Mouse (Mus musculus): ENCODE measurements around the gene Nrp1. TPM values are rescaled to one million over a fixed set of nuclear protein-coding genes. Genes with fewer than 3 reads are reported as not detected.

The Nrp1 gene
- polyA plus RNA-seq, 1 experiment from 2014 or later = 153 TPM

DNA sequence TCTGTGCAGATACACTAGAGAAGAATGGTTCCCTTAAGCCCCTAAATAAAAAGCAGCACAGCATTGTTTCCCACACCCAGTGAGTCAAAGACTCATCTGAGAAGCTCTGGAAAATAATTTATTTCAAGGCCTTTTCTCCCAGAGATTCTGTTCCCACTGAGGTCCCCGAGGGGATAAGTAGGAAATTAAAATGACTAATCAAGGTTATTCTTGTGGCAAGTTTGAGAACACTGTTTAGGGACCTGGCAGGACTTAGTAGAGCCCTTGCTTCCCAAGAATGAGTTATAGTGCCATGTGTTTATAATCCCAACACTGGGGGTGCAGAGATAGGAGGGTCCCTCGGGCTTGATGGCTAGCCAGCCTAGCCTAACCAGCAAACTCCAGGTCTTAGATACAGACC is 127.6 kb downstream of the Nrp1 start:
- H3K9me3 ChIP-seq (ENCODE audit: low read length) = no peaks in the 10 kb centered on the region
- H3K9ac ChIP-seq (replicated peaks; ENCODE audit: low read length) = no peak overlapping the region
- H3K4me3 ChIP-seq (ENCODE audit: low read length) = no peak overlapping the region
- peaks cover 7% of the 10 kb centered on the region for H3K36me3 ChIP-seq (ENCODE audit: insufficient read depth, low read length)
- peak overlapping the region; percentile 55; the same call in 1 of the 2 replicates for H3K27ac ChIP-seq (ENCODE audit: low read length)
- ATAC-seq (ENCODE audit: low FRiP score, low TSS enrichment) = no peak
- no peaks in the 10 kb centered on the region for H3K27me3 ChIP-seq (ENCODE audit: insufficient read depth, low read length)
- peaks cover 69% of the 10 kb centered on the region for H3K4me1 ChIP-seq (ENCODE audit: insufficient read depth, low read length)
- WGBS = 37% methylated on average over 2 of the region's 2 CpGs
- H3K4me2 ChIP-seq (replicated peaks; ENCODE audit: low read depth, low read length) = no peak overlapping the region

- WGBS = 7% methylated on average over 10 of the region's 10 CpGs
- Histone ChIP-seq H3K4me2 (replicated peaks; ENCODE audit: low read depth, low read length) (peak overlapping the region; percentile 11; the same call in 1 of the 2 replicates), H3K9ac (replicated peaks; ENCODE audit: low read length) (peak overlapping the region; percentile 39; the same call in 1 of the 2 replicates), H3K9me3 (ENCODE audit: low read length) (no peaks in the 10 kb centered on the region), H3K27me3 (ENCODE audit: insufficient read depth, low read length) (no peaks in the 10 kb centered on the region), H3K27ac (ENCODE audit: low read length) (peak overlapping the region; percentile 88), H3K4me3 (ENCODE audit: low read length) (no peak overlapping the region), H3K4me1 (ENCODE audit: insufficient read depth, low read length) (peaks cover 72% of the 10 kb centered on the region), H3K36me3 (ENCODE audit: insufficient read depth, low read length) (peaks cover 8% of the 10 kb centered on the region; the same call in 1 of the 2 replicates)
- peak; percentile 94 for ATAC-seq (ENCODE audit: low FRiP score, low TSS enrichment)
Observed at GRCm38 (mm10) chr8:128487966-128488931, 129.8 kb downstream of the Nrp1 start.

DNA sequence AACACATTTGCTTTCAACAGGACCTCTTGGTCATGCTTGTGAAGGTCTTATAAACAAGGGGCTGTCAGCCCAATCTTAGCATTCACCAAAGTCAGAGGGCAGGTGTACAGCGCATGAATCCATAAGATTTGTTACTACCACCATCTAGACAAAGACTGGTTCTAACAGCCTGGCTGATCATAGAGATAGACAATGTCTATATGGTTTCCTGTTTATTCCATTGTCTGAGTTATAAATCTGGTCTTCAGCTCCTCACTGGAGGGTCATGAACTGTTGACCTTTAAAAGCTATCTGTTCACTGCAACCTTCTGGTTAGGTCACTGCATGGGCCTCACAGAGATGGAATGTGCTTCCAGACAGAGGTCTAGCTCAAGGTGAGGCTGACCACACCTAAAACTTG is 130.9 kb downstream of the Nrp1 start:
- Histone ChIP-seq H3K27me3 (ENCODE audit: insufficient read depth, low read length) (no peaks in the 10 kb centered on the region), H3K4me2 (replicated peaks; ENCODE audit: low read depth, low read length) (no peak overlapping the region), H3K36me3 (ENCODE audit: insufficient read depth, low read length) (peaks cover 18% of the 10 kb centered on the region), H3K27ac (ENCODE audit: low read length) (peak overlapping the region; percentile 85), H3K4me1 (ENCODE audit: insufficient read depth, low read length) (peaks cover 68% of the 10 kb centered on the region), H3K9ac (replicated peaks; ENCODE audit: low read length) (no peak overlapping the region), H3K9me3 (ENCODE audit: low read length) (no peaks in the 10 kb centered on the region), H3K4me3 (ENCODE audit: low read length) (no peak overlapping the region)
- no peak for ATAC-seq (ENCODE audit: low FRiP score, low TSS enrichment)
- WGBS = 74% methylated on average over 1 of the region's 1 CpGs

DNA sequence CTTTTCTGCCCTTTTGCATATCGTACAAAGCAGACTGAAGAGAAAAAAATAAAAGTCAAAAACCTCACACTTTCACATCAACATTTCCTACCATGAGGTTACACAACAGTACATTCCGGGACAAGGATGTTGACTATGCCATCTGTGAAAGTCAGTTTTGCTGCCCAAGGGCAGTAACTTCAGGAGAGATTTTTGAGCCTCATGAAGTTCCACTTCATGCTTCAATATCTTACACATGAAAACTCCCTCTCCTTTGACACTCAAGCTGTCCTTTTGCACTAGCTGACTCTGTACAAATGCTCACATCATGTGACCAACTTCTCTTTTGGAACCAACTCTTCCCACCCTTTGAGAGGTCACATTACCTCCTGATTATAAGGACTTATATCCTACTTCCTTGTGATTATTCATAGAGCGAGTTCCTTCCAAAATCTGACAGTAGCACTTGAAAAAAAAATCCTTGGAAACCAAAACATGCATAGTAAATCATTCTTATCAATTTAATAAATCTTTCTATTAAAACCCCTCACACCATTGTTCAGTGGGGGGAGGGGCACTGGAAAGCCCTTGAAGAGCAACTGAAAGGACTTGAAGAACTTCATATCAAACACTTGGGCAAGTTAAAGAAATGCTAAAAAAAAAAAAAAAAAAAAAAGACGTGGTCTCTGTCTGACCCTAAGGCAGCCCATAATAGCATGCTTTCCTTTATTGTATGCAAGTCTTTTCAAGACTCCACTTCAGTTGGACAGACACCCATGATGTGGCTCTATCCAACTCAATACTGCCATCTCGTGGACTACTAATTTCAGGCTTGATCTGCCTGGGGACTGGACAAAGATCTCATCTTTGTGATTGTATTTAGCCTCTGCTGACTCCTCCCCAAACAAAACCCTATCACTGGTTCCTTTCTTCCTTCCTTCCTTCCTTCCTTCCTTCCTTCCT is 133.0 kb downstream of the Nrp1 start:
- H3K4me2 ChIP-seq (replicated peaks; ENCODE audit: low read depth, low read length) = no peak overlapping the region
- WGBS = 34% methylated on average over 5 of the region's 5 CpGs
- peak; percentile 52 for ATAC-seq (ENCODE audit: low FRiP score, low TSS enrichment)

GRCm38 (mm10) chr8:128493801-128494200 is 135.4 kb downstream of the Nrp1 start:
- ATAC-seq (ENCODE audit: low FRiP score, low TSS enrichment) = no peak
- no peaks in the 10 kb centered on the region for H3K9me3 ChIP-seq (ENCODE audit: low read length)
- no peak overlapping the region for H3K4me2 ChIP-seq (replicated peaks; ENCODE audit: low read depth, low read length)
- H3K36me3 ChIP-seq (ENCODE audit: insufficient read depth, low read length) = peaks cover 37% of the 10 kb centered on the region
- H3K27ac ChIP-seq (ENCODE audit: low read length) = no peak overlapping the region
- H3K9ac ChIP-seq (replicated peaks; ENCODE audit: low read length) = no peak overlapping the region
- H3K4me3 ChIP-seq (ENCODE audit: low read length) = no peak overlapping the region
- H3K27me3 ChIP-seq (ENCODE audit: insufficient read depth, low read length) = no peaks in the 10 kb centered on the region
- peaks cover 29% of the 10 kb centered on the region for H3K4me1 ChIP-seq (ENCODE audit: insufficient read depth, low read length)
- 89% methylated on average over 3 of the region's 3 CpGs for WGBS

More for the DNA sequence above, 133.0 kb downstream of the Nrp1 start:
- H3K4me1 ChIP-seq (ENCODE audit: insufficient read depth, low read length) = peaks cover 49% of the 10 kb centered on the region
- no peak overlapping the region for H3K9ac ChIP-seq (replicated peaks; ENCODE audit: low read length)
- H3K27me3 ChIP-seq (ENCODE audit: insufficient read depth, low read length) = no peaks in the 10 kb centered on the region
- H3K27ac ChIP-seq (ENCODE audit: low read length) = peak overlapping the region; percentile 33
- no peak overlapping the region for H3K4me3 ChIP-seq (ENCODE audit: low read length)
- peaks cover 21% of the 10 kb centered on the region for H3K36me3 ChIP-seq (ENCODE audit: insufficient read depth, low read length)
- H3K9me3 ChIP-seq (ENCODE audit: low read length) = no peaks in the 10 kb centered on the region

DNA sequence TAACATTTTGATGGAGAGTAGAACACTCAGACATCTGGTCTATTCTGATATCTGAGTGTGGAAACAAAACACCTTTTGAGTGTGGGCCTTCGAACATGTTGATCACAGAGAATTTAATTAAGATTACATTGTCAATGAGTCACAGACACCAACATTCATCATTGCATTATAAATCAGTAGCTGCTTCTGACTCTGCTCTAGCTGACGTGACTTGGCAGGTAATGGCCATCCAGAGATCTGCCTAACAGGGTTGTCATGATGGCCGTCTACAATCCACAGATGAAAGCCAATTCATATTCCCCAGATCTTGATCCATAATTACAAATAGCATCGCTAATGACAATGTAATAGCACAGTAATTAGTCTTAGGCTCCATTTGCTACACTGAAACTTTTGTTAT is 140.4 kb downstream of the Nrp1 start:
- Histone ChIP-seq H3K27ac (ENCODE audit: low read length) (no peak overlapping the region), H3K4me1 (ENCODE audit: insufficient read depth, low read length) (no peaks in the 10 kb centered on the region), H3K4me3 (ENCODE audit: low read length) (no peak overlapping the region), H3K4me2 (replicated peaks; ENCODE audit: low read depth, low read length) (no peak overlapping the region), H3K27me3 (ENCODE audit: insufficient read depth, low read length) (no peaks in the 10 kb centered on the region), H3K9ac (replicated peaks; ENCODE audit: low read length) (no peak overlapping the region), H3K9me3 (ENCODE audit: low read length) (no peaks in the 10 kb centered on the region), H3K36me3 (ENCODE audit: insufficient read depth, low read length) (peaks cover 61% of the 10 kb centered on the region)
- 85% methylated on average over 4 of the region's 4 CpGs for WGBS
- ATAC-seq (ENCODE audit: low FRiP score, low TSS enrichment) = no peak

GRCm38 (mm10) chr8:128504136-128504829 is 145.9 kb downstream of the Nrp1 start:
- H3K36me3 ChIP-seq (ENCODE audit: insufficient read depth, low read length) = peaks cover 39% of the 10 kb centered on the region
- no peak overlapping the region for H3K4me3 ChIP-seq (ENCODE audit: low read length)
- H3K27me3 ChIP-seq (ENCODE audit: insufficient read depth, low read length) = no peaks in the 10 kb centered on the region
- no peak overlapping the region for H3K9ac ChIP-seq (replicated peaks; ENCODE audit: low read length)
- H3K27ac ChIP-seq (ENCODE audit: low read length) = no peak overlapping the region
- no peaks in the 10 kb centered on the region for H3K9me3 ChIP-seq (ENCODE audit: low read length)
- WGBS = 87% methylated on average over 5 of the region's 5 CpGs
- no peaks in the 10 kb centered on the region for H3K4me1 ChIP-seq (ENCODE audit: insufficient read depth, low read length)
- no peak for ATAC-seq (ENCODE audit: low FRiP score, low TSS enrichment)
- no peak overlapping the region for H3K4me2 ChIP-seq (replicated peaks; ENCODE audit: low read depth, low read length)

GRCm38 (mm10) chr8:128505866-128506265 is 147.5 kb downstream of the Nrp1 start:
- Histone ChIP-seq H3K4me3 (ENCODE audit: low read length) (no peak overlapping the region), H3K4me2 (replicated peaks; ENCODE audit: low read depth, low read length) (no peak overlapping the region), H3K9me3 (ENCODE audit: low read length) (no peaks in the 10 kb centered on the region), H3K36me3 (ENCODE audit: insufficient read depth, low read length) (peaks cover 28% of the 10 kb centered on the region), H3K27ac (ENCODE audit: low read length) (no peak overlapping the region), H3K27me3 (ENCODE audit: insufficient read depth, low read length) (no peaks in the 10 kb centered on the region), H3K9ac (replicated peaks; ENCODE audit: low read length) (no peak overlapping the region), H3K4me1 (ENCODE audit: insufficient read depth, low read length) (no peaks in the 10 kb centered on the region)
- no peak for ATAC-seq (ENCODE audit: low FRiP score, low TSS enrichment)

- H3K9ac ChIP-seq (replicated peaks; ENCODE audit: low read length) = no peak overlapping the region
- no peaks in the 10 kb centered on the region for H3K4me1 ChIP-seq (ENCODE audit: insufficient read depth, low read length)
- peaks cover 2% of the 10 kb centered on the region; the same call in 1 of the 2 replicates for H3K36me3 ChIP-seq (ENCODE audit: insufficient read depth, low read length)
- no peak for ATAC-seq (ENCODE audit: low FRiP score, low TSS enrichment)
- no peaks in the 10 kb centered on the region for H3K27me3 ChIP-seq (ENCODE audit: insufficient read depth, low read length)
- no peak overlapping the region for H3K4me3 ChIP-seq (ENCODE audit: low read length)
- no peak overlapping the region for H3K4me2 ChIP-seq (replicated peaks; ENCODE audit: low read depth, low read length)
- no peak overlapping the region for H3K27ac ChIP-seq (ENCODE audit: low read length)
- H3K9me3 ChIP-seq (ENCODE audit: low read length) = no peaks in the 10 kb centered on the region
Observed at GRCm38 (mm10) chr8:128508723-128509122, 150.3 kb downstream of the Nrp1 start.

Data from kidney, embryonic 16.5 days (tissue).